ENCODE assay signal across 25 mouse cellular contexts in genomic region chr4:151415812-151416211, GRCm38 (mm10).
A peak's percentile ranks its signal among the peaks of the same experiment; 100 is the strongest.
DNase-seq lines count a peak whose midpoint lies in the region; ATAC-seq and TF ChIP-seq lines count a peak whose summit lies in the region.
"Had no signal": no experiment of that assay in that cellular context is flagged by ENCODE, and none has a peak within 500 bp of the region (broad histone marks: within the 10 kb centered on the region; RNA-seq: fewer than 3 reads in every experiment).

No protein-coding gene starts in this region.

- peaks cover 4% of the 10 kb centered on the region for H3K27me3 ChIP-seq in heart, embryonic 16.5 days (ENCODE audit: control insufficient read depth, insufficient read depth, low read length)
- H3K27me3 ChIP-seq in lung, embryonic 16.5 days (ENCODE audit: control insufficient read depth, insufficient read depth, low read depth, low read length): no peaks in the 10 kb centered on the region; the same call in 1 of the 2 replicates
- no peaks in the 10 kb centered on the region for H3K27me3 ChIP-seq in intestine, postnatal 0 days (replicated peaks; ENCODE audit: control insufficient read depth, insufficient read depth, low read length)
- H3K27me3 ChIP-seq: megakaryocyte, embryonic 14.5 days; neural tube, embryonic 12.5 days had no signal

- no peak for TF ChIP-seq CTCF in intestine, postnatal 0 days (IDR thresholded peaks at IDR 0.05; ENCODE audit: low read depth)

- WGBS in heart, embryonic 16.5 days: 71% methylated on average over 4 of the region's 4 CpGs
- WGBS in lung, embryonic 16.5 days: 75% methylated on average over 4 of the region's 4 CpGs
- 65% methylated on average over 4 of the region's 4 CpGs for WGBS in intestine, postnatal 0 days

- no peaks in the 10 kb centered on the region for H3K9me3 ChIP-seq in heart, embryonic 16.5 days (replicated peaks; ENCODE audit: control insufficient read depth, low read length)
- no peaks in the 10 kb centered on the region for H3K9me3 ChIP-seq in lung, embryonic 16.5 days (ENCODE audit: control insufficient read depth, low read length)
- no peaks in the 10 kb centered on the region for H3K9me3 ChIP-seq in intestine, postnatal 0 days (ENCODE audit: control insufficient read depth)
- H3K9me3 ChIP-seq: embryonic facial prominence, embryonic 13.5 days; forebrain, embryonic 12.5 days; midbrain, embryonic 15.5 days; neural tube, embryonic 12.5 days had no signal

- no peak overlapping the region for H3K9ac ChIP-seq in heart, embryonic 16.5 days (ENCODE audit: low read length)
- H3K9ac ChIP-seq in lung, embryonic 16.5 days (ENCODE audit: low read length): no peak overlapping the region
- no peak overlapping the region for H3K9ac ChIP-seq in intestine, postnatal 0 days (ENCODE audit: low read depth, low read length)
- H3K9ac ChIP-seq: embryonic facial prominence, embryonic 13.5 days; forebrain, embryonic 12.5 days; hindbrain, embryonic 14.5 days; midbrain, embryonic 15.5 days; neural tube, embryonic 12.5 days had no signal

- no peak overlapping the region for H3K27ac ChIP-seq in heart, embryonic 16.5 days (ENCODE audit: low read length)
- no peak overlapping the region for H3K27ac ChIP-seq in lung, embryonic 16.5 days (ENCODE audit: low read length)
- H3K27ac ChIP-seq in intestine, postnatal 0 days (ENCODE audit: low read depth, low read length): no peak overlapping the region
- H3K27ac ChIP-seq: embryonic facial prominence, embryonic 13.5 days; forebrain, embryonic 12.5 days; heart, adult 2 months; hindbrain, embryonic 14.5 days; midbrain, embryonic 15.5 days; neural tube, embryonic 12.5 days had no signal

- H3K36me3 ChIP-seq in heart, embryonic 16.5 days (ENCODE audit: control insufficient read depth, insufficient read depth): no peaks in the 10 kb centered on the region
- H3K36me3 ChIP-seq in lung, embryonic 16.5 days (ENCODE audit: control insufficient read depth, insufficient read depth, low read length): no peaks in the 10 kb centered on the region
- H3K36me3 ChIP-seq in intestine, postnatal 0 days (ENCODE audit: control insufficient read depth, insufficient read depth): no peaks in the 10 kb centered on the region
- H3K36me3 ChIP-seq: embryonic facial prominence, embryonic 13.5 days; forebrain, embryonic 12.5 days; midbrain, embryonic 15.5 days; neural tube, embryonic 12.5 days had no signal

- 0 out of 2 replicates have a peak, but pooled peaks cover 2% of the 10 kb centered on the region for H3K4me1 ChIP-seq in heart, embryonic 16.5 days (ENCODE audit: control insufficient read depth, insufficient read depth, low read length)
- no peaks in the 10 kb centered on the region for H3K4me1 ChIP-seq in lung, embryonic 16.5 days (replicated peaks; ENCODE audit: control insufficient read depth, insufficient read depth, low read length)
- no peaks in the 10 kb centered on the region for H3K4me1 ChIP-seq in intestine, postnatal 0 days (replicated peaks; ENCODE audit: control insufficient read depth, insufficient read depth, low read length)
- H3K4me1 ChIP-seq: megakaryocyte, embryonic 14.5 days had no signal

- DNase-seq in heart, adult 9 months (ENCODE audit: low spot score in 2 of 2): no peak
- no peak for DNase-seq in lung, postnatal 4 days
- DNase-seq in layer of hippocampus, postnatal 36 days: no peak
- no peak for DNase-seq in cerebellum, adult 11 months
- DNase-seq: adrenal gland, postnatal 10 days; cerebellum, adult 2 months; cerebellum, postnatal 36 days; embryo, embryonic 11 days; gastrocnemius, postnatal 25 days; heart, adult 2 months; heart, postnatal 4 days; kidney, postnatal 10 days; lung, adult 18-20 months; lung, postnatal 14 days; right cerebral cortex, postnatal 14 days had no signal

- H3K4me3 ChIP-seq in heart, embryonic 16.5 days (ENCODE audit: low read length): no peak overlapping the region
- no peak overlapping the region for H3K4me3 ChIP-seq in lung, embryonic 16.5 days (ENCODE audit: low read length)
- H3K4me3 ChIP-seq in intestine, postnatal 0 days (ENCODE audit: low read depth, low read length): no peak overlapping the region
- H3K4me3 ChIP-seq: embryonic facial prominence, embryonic 13.5 days; erythroblast, embryonic 14.5 days; forebrain, embryonic 12.5 days; heart, adult 2 months; megakaryocyte, embryonic 14.5 days; midbrain, embryonic 15.5 days; neural tube, embryonic 12.5 days had no signal

- H3K4me2 ChIP-seq in heart, embryonic 16.5 days (ENCODE audit: low read depth, low read length): no peak overlapping the region
- no peak overlapping the region for H3K4me2 ChIP-seq in lung, embryonic 16.5 days (ENCODE audit: low read depth, low read length)
- 0 out of 2 replicates have a peak overlapping the region, but pooled peaks have one; percentile 39 for H3K4me2 ChIP-seq in intestine, postnatal 0 days (replicated peaks; ENCODE audit: low read depth)
- H3K4me2 ChIP-seq: embryonic facial prominence, embryonic 13.5 days; forebrain, embryonic 12.5 days; hindbrain, embryonic 14.5 days; midbrain, embryonic 15.5 days; neural tube, embryonic 12.5 days had no signal

- peak; percentile 41; the same call in 1 of the 2 replicates for ATAC-seq in heart, embryonic 16.5 days (replicated peaks; ENCODE audit: extremely low read depth, insufficient read depth, low FRiP score)
- 0 out of 2 replicates have a peak, but pooled peaks have one; percentile 41 for ATAC-seq in lung, embryonic 16.5 days (ENCODE audit: low read depth)
- peak; percentile 38; the same call in 1 of the 2 replicates for ATAC-seq in intestine, postnatal 0 days
- ATAC-seq: midbrain, embryonic 15.5 days had no signal
